Comparison of ENCODE assay signal across 16 mouse cellular contexts in the genomic region with DNA sequence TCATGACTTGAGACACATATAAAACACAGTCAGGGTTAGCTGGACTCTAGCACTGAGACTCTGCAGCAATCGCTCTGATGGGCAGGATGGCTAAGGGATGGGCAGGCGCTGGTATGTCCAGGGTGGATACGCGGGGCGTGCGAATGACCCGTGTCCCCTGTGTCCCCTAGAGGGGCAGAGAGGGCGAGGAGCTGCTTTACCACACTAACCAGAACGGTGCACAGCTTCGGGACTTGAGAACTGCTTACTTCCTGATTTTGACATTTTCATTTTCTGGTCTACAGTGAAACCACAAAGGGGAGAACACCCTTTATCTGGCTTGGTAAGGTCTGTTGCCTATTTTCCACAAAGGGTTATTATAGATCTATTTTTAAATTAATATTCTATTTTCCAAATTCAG. TPM values are rescaled to one million over a fixed set of nuclear protein-coding genes. Genes with fewer than 3 reads are reported as not detected.
DNase-seq lines count a peak whose midpoint lies in the region; ATAC-seq and TF ChIP-seq lines count a peak whose summit lies in the region.
"Had no signal": no experiment of that assay in that cellular context is flagged by ENCODE, and none has a peak within 500 bp of the region (broad histone marks: within the 10 kb centered on the region; RNA-seq: fewer than 3 reads in every experiment).

No protein-coding gene starts in this region.

- no peak overlapping the region for H3K4me2 ChIP-seq in lung, embryonic 15.5 days
- peak overlapping the region; percentile 34; the same call in 1 of the 2 replicates for H3K4me2 ChIP-seq in liver, embryonic 13.5 days
- H3K4me2 ChIP-seq: hindbrain, embryonic 12.5 days; kidney, embryonic 15.5 days; limb, embryonic 12.5 days; neural tube, embryonic 12.5 days had no signal

- no peak for ATAC-seq in lung, embryonic 15.5 days (ENCODE audit: borderline replicate concordance, extremely low read depth, low FRiP score, low TSS enrichment)
- ATAC-seq in liver, embryonic 13.5 days (ENCODE audit: low read depth) = no peak
- peak; percentile 73 for ATAC-seq in neutrophil, adult 5-6 weeks (ENCODE audit: extremely low read depth, insufficient number of reproducible peaks, low FRiP score, poor library complexity, severe bottlenecking)

- DNase-seq in lung, adult 18-20 months = no peak
- peak; percentile 87 for DNase-seq in MEL (ENCODE audit: low read depth, low spot score)
- no peak for DNase-seq in liver, embryonic 13.5 days
- DNase-seq in cerebellum, adult 9-10 months = no peak
- no peak for DNase-seq in gastrocnemius, postnatal 4 days (ENCODE audit: low spot score in 2 of 2)
- no peak for DNase-seq in gastrocnemius, postnatal 36 days
- DNase-seq: gastrocnemius, postnatal 25 days; layer of hippocampus, adult 9-11 months had no signal

- TF ChIP-seq RAD21 in MEL (IDR thresholded peaks at IDR 0.05; ENCODE audit: low read depth, low read length) = no peak

- H3K9me3 ChIP-seq in lung, embryonic 15.5 days = no peaks in the 10 kb centered on the region
- H3K9me3 ChIP-seq in MEL (replicated peaks; ENCODE audit: insufficient read depth, low read length) = no peaks in the 10 kb centered on the region
- no peaks in the 10 kb centered on the region for H3K9me3 ChIP-seq in liver, embryonic 13.5 days (replicated peaks)
- H3K9me3 ChIP-seq: embryonic facial prominence, embryonic 10.5 days; hindbrain, embryonic 12.5 days; kidney, embryonic 15.5 days; limb, embryonic 12.5 days; neural tube, embryonic 12.5 days had no signal

- H3K36me3 ChIP-seq in lung, embryonic 15.5 days = no peaks in the 10 kb centered on the region
- peaks cover 0 to 13% of the 10 kb centered on the region in 2 experiments; a peak in 2 of 4 replicates for H3K36me3 ChIP-seq in MEL (ENCODE audit: control insufficient read depth in 1 of 2, insufficient read depth in 2 of 2, low read length in 2 of 2)
- no peaks in the 10 kb centered on the region for H3K36me3 ChIP-seq in liver, embryonic 13.5 days
- H3K36me3 ChIP-seq: embryonic facial prominence, embryonic 10.5 days; hindbrain, embryonic 12.5 days; kidney, embryonic 15.5 days; limb, embryonic 12.5 days; neural tube, embryonic 12.5 days had no signal

- no peaks in the 10 kb centered on the region for H3K27me3 ChIP-seq in lung, embryonic 15.5 days
- H3K27me3 ChIP-seq in MEL (ENCODE audit: control insufficient read depth in 1 of 2, insufficient read depth in 2 of 2, low read length in 2 of 2) = no peaks in the 10 kb centered on the region
- H3K27me3 ChIP-seq in liver, embryonic 13.5 days = no peaks in the 10 kb centered on the region
- H3K27me3 ChIP-seq: hindbrain, embryonic 12.5 days; kidney, embryonic 15.5 days; limb, embryonic 12.5 days; neural tube, embryonic 12.5 days had no signal

- 0 out of 2 replicates have a peak overlapping the region, but pooled peaks have one; percentile 15 for H3K27ac ChIP-seq in lung, embryonic 15.5 days
- peak overlapping the region; percentile 54 for H3K27ac ChIP-seq in MEL (ENCODE audit: control insufficient read depth, low read depth, low read length)
- H3K27ac ChIP-seq in liver, embryonic 13.5 days = peak overlapping the region; percentile 20; the same call in 1 of the 2 replicates
- H3K27ac ChIP-seq: embryonic facial prominence, embryonic 10.5 days; hindbrain, embryonic 12.5 days; kidney, embryonic 15.5 days; limb, embryonic 12.5 days; neural tube, embryonic 12.5 days had no signal

- H3K9ac ChIP-seq in lung, embryonic 15.5 days = no peak overlapping the region
- H3K9ac ChIP-seq in MEL (ENCODE audit: control insufficient read depth, low read depth, low read length, poor library complexity, severe bottlenecking) = peak overlapping the region; percentile 51
- H3K9ac ChIP-seq in liver, embryonic 13.5 days = no peak overlapping the region
- H3K9ac ChIP-seq: hindbrain, embryonic 12.5 days; kidney, embryonic 15.5 days; limb, embryonic 12.5 days; neural tube, embryonic 12.5 days had no signal

- no peak overlapping the region for H3K4me3 ChIP-seq in lung, embryonic 15.5 days
- peak overlapping the region; percentile 50 to 57 for H3K4me3 ChIP-seq in MEL (ENCODE audit: control insufficient read depth in 1 of 2, insufficient read depth in 1 of 2, low read depth in 2 of 2, low read length in 2 of 2)
- H3K4me3 ChIP-seq in liver, embryonic 13.5 days (replicated peaks) = no peak overlapping the region
- H3K4me3 ChIP-seq: embryonic facial prominence, embryonic 10.5 days; hindbrain, embryonic 12.5 days; kidney, embryonic 15.5 days; limb, embryonic 12.5 days; neural tube, embryonic 12.5 days had no signal

- no peaks in the 10 kb centered on the region for H3K79me2 ChIP-seq in MEL (ENCODE audit: control insufficient read depth, insufficient read depth, low read length, poor library complexity)

- 88% methylated on average over 10 of the region's 10 CpGs for WGBS in lung, embryonic 15.5 days
- whole genome bisulfite sequencing in liver, embryonic 13.5 days (ENCODE audit: insufficient replicate concordance) = 24% methylated on average over 10 of the region's 10 CpGs

- no peak for TF ChIP-seq CTCF in MEL (IDR thresholded peaks at IDR 0.05 in 2 of 3, conservative IDR thresholded peaks at IDR 0.05 in 1 of 3; ENCODE audit: control insufficient read depth in 1 of 3, insufficient read depth in 1 of 3, low read depth in 2 of 3, low read length in 3 of 3, poor library complexity in 1 of 3, severe bottlenecking in 1 of 3)

- intact Hi-C loops in gastrocnemius, postnatal 36 days (cut with DNase I) = no loop called here

- TF ChIP-seq EP300 in MEL (IDR thresholded peaks at IDR 0.05; ENCODE audit: low read depth in 1 of 2, low read length in 2 of 2) = peak; percentile 59 to 80; a peak in 3 of 4 replicates

- peaks cover 17% of the 10 kb centered on the region for H3K4me1 ChIP-seq in lung, embryonic 15.5 days
- H3K4me1 ChIP-seq in MEL (ENCODE audit: control insufficient read depth in 1 of 2, insufficient read depth in 2 of 2, low read length in 2 of 2) = peaks cover 3 to 31% of the 10 kb centered on the region in 2 experiments
- peaks cover 16% of the 10 kb centered on the region for H3K4me1 ChIP-seq in liver, embryonic 13.5 days (replicated peaks)
- H3K4me1 ChIP-seq: hindbrain, embryonic 12.5 days; neural tube, embryonic 12.5 days had no signal

- peak in 1 of 2 experiments; percentile 54; a peak in 2 of 4 replicates for TF ChIP-seq POLR2A in MEL (IDR thresholded peaks at IDR 0.05; ENCODE audit: control insufficient read depth in 1 of 2, insufficient read depth in 1 of 2, low read depth in 1 of 2, low read length in 2 of 2, poor library complexity in 1 of 2)

TF ChIP-seq in MEL, 35 proteins besides CTCF, POLR2A, EP300 and RAD21 (continues in another document):
- TF ChIP-seq NRF1 (IDR thresholded peaks at IDR 0.05; ENCODE audit: insufficient read depth, low read depth, low read length, poor library complexity, severe bottlenecking) (no peak), MAX (IDR thresholded peaks at IDR 0.05; ENCODE audit: low read length) (no peak), USF2 (IDR thresholded peaks at IDR 0.05; ENCODE audit: borderline replicate concordance in 1 of 2, insufficient read depth in 1 of 2, low read depth in 1 of 2, low read length in 2 of 2) (no peak), MEF2A (IDR thresholded peaks at IDR 0.05; ENCODE audit: extremely low read depth, insufficient replicate concordance, low read depth, low read length, poor library complexity, severe bottlenecking) (peak; percentile 68; the same call in 1 of the 2 replicates), MYC (IDR thresholded peaks at IDR 0.05; ENCODE audit: low read depth, low read length) (0 out of 2 replicates have a peak, but pooled peaks have one; percentile 19), GABPA (IDR thresholded peaks at IDR 0.05; ENCODE audit: low read depth, low read length) (no peak), CHD1 (IDR thresholded peaks at IDR 0.05; ENCODE audit: low read depth, low read length) (no peak), MXI1 (IDR thresholded peaks at IDR 0.05; ENCODE audit: low read depth, low read length) (peak; percentile 53; the same call in 1 of the 2 replicates), TBP (IDR thresholded peaks at IDR 0.05; ENCODE audit: low read depth, low read length) (0 out of 2 replicates have a peak, but pooled peaks have one; percentile 22), POLR2AphosphoS2 (IDR thresholded peaks at IDR 0.05; ENCODE audit: low read length) (no peak), MAFK (IDR thresholded peaks at IDR 0.05; ENCODE audit: borderline replicate concordance, low read depth, low read length) (peak; percentile 52; the same call in 1 of the 2 replicates), GATA1 (IDR thresholded peaks at IDR 0.05; ENCODE audit: low read depth, low read length) (peak; percentile 67), JUND (IDR thresholded peaks at IDR 0.05; ENCODE audit: low read depth, low read length) (no peak)

RNA-seq across cellular contexts. Expression of a gene that starts 44.6 kb away (rescaled TPM):
- polyA plus RNA-seq in lung, embryonic 15.5 days (2015; fragmentation: Nextera tagmentation; extraction: Ambion mirVana) = 9.9 and 10.9 TPM in 2 replicates
- total RNA-seq in MEL (2012; rRNA removed) = 7.7 and 9.2 TPM in 2 replicates
- polyA plus RNA-seq in MEL (2012; ENCODE audit: insufficient read depth in 1 of 2, insufficient read length in 2 of 2, low read depth in 1 of 2, low replicate concordance in 2 of 2, missing spikeins in 1 of 2) = 10 to 100 TPM in 1 of 2 experiments, not detected in 1; 13.3 TPM
- 8.1 and 9.6 TPM in 2 replicates for polyA plus RNA-seq in liver, embryonic 13.5 days (2015; fragmentation: Nextera tagmentation; extraction: Ambion mirVana)
- 19.1 and 21.9 TPM in 2 replicates for total RNA-seq in neutrophil, adult 5-6 weeks (2017)
- total RNA-seq in gastrocnemius, postnatal 4 days (2021) = 10 to 100 TPM; 15.0 to 15.4 TPM
- 1 to 10 TPM; 5.3 to 7.4 TPM for total RNA-seq in gastrocnemius, postnatal 36 days (2021)

RNA-seq across cellular contexts. Expression of a gene that starts 44.9 kb away (rescaled TPM):
- polyA plus RNA-seq in lung, embryonic 15.5 days (2015; fragmentation: Nextera tagmentation; extraction: Ambion mirVana) = 26.0 and 28.3 TPM in 2 replicates
- 7.2 and 8.4 TPM in 2 replicates for total RNA-seq in MEL (2012; rRNA removed)
- polyA plus RNA-seq in MEL (2012; ENCODE audit: insufficient read depth in 1 of 2, insufficient read length in 2 of 2, low read depth in 1 of 2, low replicate concordance in 2 of 2, missing spikeins in 1 of 2) = 10 to 100 TPM in 1 of 2 experiments, not detected in 1; 12.9 TPM
- 8.9 TPM in 2 replicates for polyA plus RNA-seq in liver, embryonic 13.5 days (2015; fragmentation: Nextera tagmentation; extraction: Ambion mirVana)
- total RNA-seq in neutrophil, adult 5-6 weeks (2017) = 8.3 and 14.0 TPM in 2 replicates
- total RNA-seq in gastrocnemius, postnatal 4 days (2021) = 10 to 100 TPM; 16.9 to 19.1 TPM
- 1 to 10 TPM; 3.6 to 4.8 TPM for total RNA-seq in gastrocnemius, postnatal 36 days (2021)

RNA-seq across cellular contexts. Expression of a gene that starts 45.0 kb away (rescaled TPM):
- 2.5 and 2.8 TPM in 2 replicates for polyA plus RNA-seq in lung, embryonic 15.5 days (2015; fragmentation: Nextera tagmentation; extraction: Ambion mirVana)
- total RNA-seq in MEL (2012; rRNA removed) = not detected in 2 replicates
- under 1 TPM in 1 of 2 experiments, not detected in 1; 0.14 TPM for polyA plus RNA-seq in MEL (2012; ENCODE audit: insufficient read depth in 1 of 2, insufficient read length in 2 of 2, low read depth in 1 of 2, low replicate concordance in 2 of 2, missing spikeins in 1 of 2)
- 0.69 TPM in 1 of 2 replicates, not detected in the other for polyA plus RNA-seq in liver, embryonic 13.5 days (2015; fragmentation: Nextera tagmentation; extraction: Ambion mirVana)
- total RNA-seq in neutrophil, adult 5-6 weeks (2017) = not detected in 2 replicates
- total RNA-seq in gastrocnemius, postnatal 4 days (2021) = not detected
- 1 to 10 TPM in 1 of 2 experiments, not detected in 1; 1.6 TPM for total RNA-seq in gastrocnemius, postnatal 36 days (2021)
- polyA plus RNA-seq: forebrain, embryonic 11.5 days; limb, embryonic 12.5 days had no signal

Comparison
In these comparisons a context has a peak if more than half of its experiments do, and no peak if none do; other contexts are left out.
1. H3K4me3 ChIP-seq: peak in MEL (2 of 2); none in lung, embryonic 15.5 days (single experiment) and liver, embryonic 13.5 days (single experiment).
2. Peak in every context shown above with its lines, with median percentiles within 50 percentile points of each other: H3K27ac ChIP-seq.